Mouse (Mus musculus) adrenal gland, postnatal 25 days (tissue): ENCODE results near the gene Pth2r. TPM values are rescaled to one million over a fixed set of nuclear protein-coding genes. Genes with fewer than 3 reads are reported as not detected.

Source experiments
- DNase-seq: peaks from one replicate; pipeline ENCODE4 v3.0.0; 2021; ENCODE audit warnings: mixed read lengths
- long read RNA-seq: library from polyadenylated mRNA; stranded (forward); transcript quantifications from one replicate; pipeline ENCODE4 v2.0.0, GENCODE M21; 2021
- total RNA-seq: library from RNA; stranded (reverse); gene quantifications from 2 replicates; pipeline ENCODE4 v1.2.3, GENCODE M21; 2021

Gene Pth2r
- not detected in 2 replicates for total RNA-seq
- long read RNA-seq, result 0 reads

- no peak for DNase-seq
These were observed at the start of gene Pth2r for GRCm38 (mm10) chr1:65281756-65282155. TSS of gene Pth2r (plus strand) at chr1:65282056.

DNA sequence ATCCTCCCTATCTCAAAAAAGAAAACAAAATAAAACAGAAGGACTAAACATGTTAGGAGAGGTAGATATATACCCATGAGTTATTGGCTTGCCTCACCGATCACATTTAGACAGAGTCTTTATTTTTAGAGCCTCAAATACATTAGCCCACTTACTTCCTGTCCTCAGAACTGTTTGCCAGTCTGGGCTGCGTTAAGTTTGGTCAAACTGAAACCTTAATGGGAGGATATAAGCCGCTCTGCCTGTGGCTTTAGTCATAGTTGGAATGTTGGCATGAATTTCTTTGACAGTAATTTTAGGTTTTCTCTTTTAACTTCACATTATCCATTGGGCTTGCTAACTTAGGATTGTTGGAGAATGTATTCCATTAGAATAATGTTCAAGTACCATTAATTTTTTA, 44.1 kb upstream of the Pth2r start:
- no peak for DNase-seq

DNA sequence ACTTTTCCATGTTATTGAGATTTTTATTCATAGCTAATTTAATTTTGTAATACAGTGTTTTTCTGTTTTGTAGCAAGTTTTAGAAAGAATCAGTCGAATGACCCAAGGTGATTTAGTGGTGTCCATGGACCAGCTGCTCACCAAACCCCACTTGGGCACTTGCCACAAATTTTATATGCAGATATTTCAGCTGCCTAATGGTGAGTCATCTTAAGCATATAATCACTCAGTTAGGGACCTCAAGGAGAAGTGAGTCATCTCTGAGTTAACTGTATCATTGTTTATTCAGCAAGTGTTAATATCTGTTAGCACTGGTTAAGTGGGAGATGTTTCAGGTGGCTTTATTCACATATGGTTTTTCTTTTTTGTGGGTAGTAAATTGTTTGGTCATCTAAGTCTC, 36.2 kb upstream of the Pth2r start:
- no peak for DNase-seq

DNA sequence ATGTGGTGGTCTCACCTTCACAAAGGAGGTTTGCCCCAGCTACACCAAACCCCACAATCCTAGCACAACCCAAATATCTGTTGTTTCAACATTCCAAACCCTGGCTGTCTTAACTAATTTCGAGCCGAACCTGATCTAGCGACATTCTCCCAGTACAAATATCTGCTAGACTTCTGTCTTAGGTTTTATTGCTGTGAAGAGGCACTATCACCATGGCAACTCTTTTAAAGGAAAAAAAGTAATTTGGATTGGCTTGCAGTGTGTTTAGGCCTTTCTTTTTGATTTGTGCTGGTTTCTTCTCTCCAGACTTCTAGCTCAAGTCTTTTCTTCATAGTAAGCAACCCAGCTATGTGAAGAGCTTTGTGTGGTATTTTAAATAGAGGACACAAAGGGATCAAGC, 1.4 kb upstream of the Pth2r start:
- no peak for DNase-seq

DNA sequence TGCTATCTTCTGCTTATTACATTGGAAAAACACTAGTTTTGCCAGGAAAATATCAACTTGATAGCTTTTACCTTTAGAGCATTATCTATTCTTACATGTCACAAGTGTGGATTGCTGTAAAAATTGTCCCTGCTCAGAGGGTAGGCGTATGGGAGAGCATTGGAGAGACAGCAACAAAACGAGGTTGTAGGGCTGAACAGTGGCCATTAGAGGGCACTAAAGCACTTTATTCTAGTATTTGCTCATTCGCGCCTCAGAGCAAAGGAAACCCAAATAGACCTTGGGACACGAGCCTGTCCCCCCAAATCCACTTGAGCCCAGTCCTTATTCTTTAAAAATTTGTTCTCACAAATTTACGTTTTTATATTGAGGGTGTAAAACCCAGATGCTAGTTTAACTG, 910 bp downstream of the Pth2r start:
- DNase-seq, result peak; percentile 25

GRCm38 (mm10) chr1:65308476-65308875, 26.6 kb downstream of the Pth2r start:
- DNase-seq, result no peak

GRCm38 (mm10) chr1:65311214-65311933, 29.5 kb downstream of the Pth2r start:
- DNase-seq, result no peak

GRCm38 (mm10) chr1:65312118-65312517, 30.3 kb downstream of the Pth2r start:
- DNase-seq, result no peak

- no peak for DNase-seq
These were observed 31.0 kb downstream of the Pth2r start for GRCm38 (mm10) chr1:65312896-65313295.

GRCm38 (mm10) chr1:65314054-65315021, 32.5 kb downstream of the Pth2r start:
- DNase-seq, result no peak

DNA sequence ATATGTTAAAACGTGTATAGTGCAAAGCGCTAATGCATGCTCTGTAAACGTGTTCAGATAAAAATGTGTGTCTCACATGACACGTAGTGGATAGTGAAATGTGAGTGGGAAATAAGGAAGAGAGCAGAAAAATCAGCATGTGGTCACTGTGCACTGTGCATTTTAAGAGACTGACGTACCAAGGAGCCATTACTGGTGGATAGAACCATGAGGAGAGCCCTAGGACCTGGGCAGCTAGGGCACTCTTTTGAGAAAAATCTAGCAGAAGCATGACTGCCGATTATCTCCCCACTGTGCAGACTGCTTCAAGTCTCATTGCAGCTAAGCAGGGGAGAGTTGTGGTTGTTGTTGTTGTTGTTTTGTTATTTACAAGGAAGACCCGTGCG, 33.2 kb downstream of the Pth2r start:
- no peak for DNase-seq

GRCm38 (mm10) chr1:65334026-65334425, 52.2 kb downstream of the Pth2r start:
- DNase-seq, result no peak

DNA sequence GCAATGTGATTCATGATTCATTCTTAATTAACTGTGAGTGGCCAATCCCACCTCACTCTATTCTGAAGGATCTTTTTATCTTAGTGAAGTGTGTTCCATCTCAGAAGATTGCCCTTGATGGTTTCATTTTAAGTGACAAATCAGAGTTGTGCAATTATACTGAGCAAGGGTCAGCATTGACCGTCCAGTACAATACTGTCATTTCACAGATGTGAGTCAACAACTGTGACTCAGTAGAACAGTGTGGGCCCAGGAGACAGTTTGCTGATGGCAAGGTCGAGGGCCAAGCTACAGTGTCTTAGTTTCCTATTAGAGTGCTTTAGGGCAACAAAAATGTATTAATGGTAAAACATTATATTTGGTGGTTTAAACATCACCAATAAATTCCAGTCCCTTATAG, 55.9 kb downstream of the Pth2r start:
- peak; percentile 4 for DNase-seq

DNA sequence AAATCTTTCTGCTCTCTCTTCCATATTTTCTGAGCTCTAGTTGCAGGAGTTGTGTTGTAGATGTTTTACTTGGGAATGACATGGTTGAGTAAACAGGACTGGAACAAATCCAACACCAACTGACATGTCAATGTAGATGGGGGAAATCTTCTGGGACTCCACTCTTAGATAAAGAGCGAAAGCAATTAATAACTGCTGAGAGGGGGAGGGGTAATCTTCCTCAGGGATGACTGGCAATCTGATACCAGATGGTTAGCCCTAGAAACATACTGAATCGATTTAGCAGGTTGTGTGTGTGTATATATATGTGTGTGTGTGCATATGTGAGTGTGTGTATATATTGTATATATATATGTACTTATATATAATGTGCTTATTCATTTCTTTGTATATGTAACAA, 58.4 kb downstream of the Pth2r start:
- DNase-seq, result no peak

GRCm38 (mm10) chr1:65352979-65353378, 71.1 kb downstream of the Pth2r start:
- no peak for DNase-seq

DNA sequence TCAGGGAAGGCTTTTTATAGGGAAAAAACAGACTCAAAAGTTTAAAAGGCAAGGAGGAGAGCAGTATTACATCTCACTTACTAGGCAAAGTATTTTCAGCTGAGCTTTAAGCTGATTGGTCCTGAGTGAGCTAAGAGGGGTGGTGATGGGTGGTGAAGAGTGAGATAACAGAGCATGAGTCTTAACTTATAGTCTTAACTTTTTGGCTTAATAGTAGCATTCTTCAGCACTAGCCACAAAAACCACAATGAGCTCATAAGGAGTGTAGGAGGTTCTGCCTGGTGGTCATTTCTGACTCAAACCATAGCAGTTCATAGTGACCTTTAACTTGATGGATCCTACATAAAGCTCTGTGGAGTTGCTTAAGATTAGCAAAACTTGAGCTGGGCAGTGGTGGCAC, 72.3 kb downstream of the Pth2r start:
- DNase-seq, result no peak

DNA sequence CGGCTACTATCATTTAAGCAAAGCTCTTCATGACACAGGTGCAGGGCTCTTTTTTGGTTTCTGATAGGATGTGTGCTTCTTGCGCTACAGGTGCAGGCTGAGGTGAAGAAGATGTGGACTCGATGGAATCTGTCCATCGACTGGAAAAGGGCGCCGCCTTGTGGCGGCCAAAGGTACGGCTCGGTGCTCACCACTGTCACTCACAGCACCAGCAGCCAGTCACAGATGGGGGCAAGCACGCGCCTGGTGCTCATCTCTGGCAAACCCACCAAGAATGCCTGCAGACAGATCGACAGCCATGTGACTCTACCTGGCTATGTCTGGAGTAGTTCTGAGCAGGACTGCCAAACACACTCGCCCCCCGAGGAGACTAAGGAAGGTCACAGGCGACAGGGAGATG, 106.5 kb downstream of the Pth2r start:
- DNase-seq, result peak; percentile 67

DNA sequence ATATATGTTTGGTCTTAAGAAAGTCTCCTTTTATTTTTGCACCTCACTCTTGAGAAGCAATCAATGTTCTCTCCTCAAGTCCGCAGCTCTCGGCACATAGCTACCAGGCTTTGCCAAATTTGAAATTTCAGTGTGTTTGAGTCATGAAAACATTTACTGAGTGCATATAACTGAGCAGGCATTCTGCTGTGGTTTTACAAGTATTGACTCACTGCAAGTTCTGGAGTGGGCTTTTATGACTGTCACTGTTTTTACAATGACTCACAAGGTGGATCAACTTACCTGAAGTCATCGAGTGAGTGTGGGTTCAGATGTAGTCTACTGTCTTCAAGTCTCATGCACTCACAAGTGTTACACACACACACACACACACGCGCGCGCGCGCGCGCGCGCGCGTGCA, 107.8 kb downstream of the Pth2r start:
- DNase-seq, result no peak

- no peak for DNase-seq
These were observed 125.6 kb downstream of the Pth2r start for GRCm38 (mm10) chr1:65407441-65407840.

GRCm38 (mm10) chr1:65420909-65421308, 139.1 kb downstream of the Pth2r start:
- DNase-seq, result no peak

GRCm38 (mm10) chr1:65422501-65423010, 140.7 kb downstream of the Pth2r start:
- DNase-seq, result no peak
